Mouse (Mus musculus): ENCODE data around the gene Por.

DNA sequence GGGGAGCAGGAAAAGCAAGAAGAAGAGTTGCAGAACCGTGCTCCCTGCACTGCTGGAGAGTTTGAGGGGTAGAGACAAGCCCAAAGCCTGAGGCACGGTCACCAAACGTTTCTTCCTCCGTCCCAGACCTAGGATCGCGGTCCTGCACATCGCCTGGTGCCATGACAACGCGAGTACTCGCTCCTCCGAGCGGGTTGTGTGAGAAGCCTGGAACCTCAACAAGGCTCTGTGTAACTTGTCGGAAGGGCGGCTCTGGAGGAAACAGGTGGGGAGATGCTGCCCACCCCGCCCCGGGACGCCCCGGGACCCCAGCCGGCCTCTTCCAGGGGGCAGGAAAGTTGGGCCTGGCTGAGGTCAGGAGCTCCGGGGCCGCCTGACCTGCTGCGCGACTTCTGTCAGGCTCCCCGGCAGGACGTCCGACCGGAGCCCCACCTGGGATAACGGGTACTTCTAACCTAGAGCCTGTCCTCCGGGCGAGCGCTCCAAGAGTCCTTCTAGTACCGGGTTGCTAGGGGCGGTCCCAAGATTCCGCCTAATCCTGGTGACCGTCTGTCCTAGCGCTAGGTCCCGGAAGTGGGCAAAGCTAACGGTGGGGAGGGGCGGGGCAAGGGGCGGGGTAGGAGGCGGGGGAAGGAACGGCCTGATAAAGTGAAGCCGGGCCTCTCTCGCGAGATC, 108.1 kb downstream of the Por start, which contains the start of gene Styxl1:
- no peak for TF ChIP-seq POLR2A (IDR thresholded peaks at IDR 0.05; ENCODE audit: low read depth, low read length)
- no peak for TF ChIP-seq CTCF (conservative IDR thresholded peaks at IDR 0.05; ENCODE audit: insufficient read depth, insufficient read length, low read depth, low read length)

Data from kidney, adult 2 months (tissue).